Mouse (Mus musculus) adipocyte (in vitro differentiated cells): ENCODE results near the gene Bhlhe41.

Experiments used
- DNase-seq: peaks from one replicate; pipeline ENCODE4 v3.0.0-alpha.2; 2016; ENCODE audit warnings: low spot score

Bhlhe41 gene

DNA sequence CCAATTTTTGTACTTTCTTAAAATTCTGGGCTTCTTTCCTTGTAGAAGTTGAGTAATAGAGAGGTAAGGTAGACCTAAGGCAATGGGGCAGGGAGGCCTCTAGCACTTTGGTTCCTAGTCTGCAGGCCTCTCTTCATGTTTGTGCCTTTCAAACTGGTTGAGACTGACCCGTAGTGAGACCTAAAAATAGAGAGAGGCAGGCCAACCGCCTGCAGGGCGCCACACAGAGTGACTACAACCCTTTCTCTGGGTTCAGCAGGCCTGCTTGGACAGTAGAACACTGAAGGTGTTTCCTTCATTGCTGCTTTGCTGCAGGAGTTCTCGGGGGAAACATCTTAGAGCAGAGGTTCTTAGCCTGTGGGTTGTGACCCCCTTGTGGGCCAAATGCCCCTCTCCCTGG lies 5.6 kb upstream of the Bhlhe41 start:
- no peak for DNase-seq

DNA sequence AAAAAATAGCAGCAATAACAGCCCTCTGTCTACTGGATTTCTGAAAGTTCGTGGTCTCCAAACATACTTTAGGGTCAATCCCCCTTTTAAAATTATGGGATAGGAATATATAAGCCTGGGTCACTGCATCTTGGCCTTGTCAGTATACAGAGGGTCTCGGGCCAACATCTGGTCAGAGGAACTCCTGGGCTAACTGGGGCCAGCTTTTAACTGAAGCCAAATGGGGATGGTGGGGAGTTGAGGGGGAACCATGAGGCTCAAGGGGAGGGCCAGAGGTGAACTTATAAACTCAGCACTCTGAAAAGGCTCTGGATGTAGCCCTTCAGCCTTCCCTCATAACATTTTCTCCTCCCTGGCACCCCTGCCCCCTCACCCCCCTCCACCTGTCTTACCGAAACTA lies 1.8 kb upstream of the Bhlhe41 start:
- no peak for DNase-seq

DNA sequence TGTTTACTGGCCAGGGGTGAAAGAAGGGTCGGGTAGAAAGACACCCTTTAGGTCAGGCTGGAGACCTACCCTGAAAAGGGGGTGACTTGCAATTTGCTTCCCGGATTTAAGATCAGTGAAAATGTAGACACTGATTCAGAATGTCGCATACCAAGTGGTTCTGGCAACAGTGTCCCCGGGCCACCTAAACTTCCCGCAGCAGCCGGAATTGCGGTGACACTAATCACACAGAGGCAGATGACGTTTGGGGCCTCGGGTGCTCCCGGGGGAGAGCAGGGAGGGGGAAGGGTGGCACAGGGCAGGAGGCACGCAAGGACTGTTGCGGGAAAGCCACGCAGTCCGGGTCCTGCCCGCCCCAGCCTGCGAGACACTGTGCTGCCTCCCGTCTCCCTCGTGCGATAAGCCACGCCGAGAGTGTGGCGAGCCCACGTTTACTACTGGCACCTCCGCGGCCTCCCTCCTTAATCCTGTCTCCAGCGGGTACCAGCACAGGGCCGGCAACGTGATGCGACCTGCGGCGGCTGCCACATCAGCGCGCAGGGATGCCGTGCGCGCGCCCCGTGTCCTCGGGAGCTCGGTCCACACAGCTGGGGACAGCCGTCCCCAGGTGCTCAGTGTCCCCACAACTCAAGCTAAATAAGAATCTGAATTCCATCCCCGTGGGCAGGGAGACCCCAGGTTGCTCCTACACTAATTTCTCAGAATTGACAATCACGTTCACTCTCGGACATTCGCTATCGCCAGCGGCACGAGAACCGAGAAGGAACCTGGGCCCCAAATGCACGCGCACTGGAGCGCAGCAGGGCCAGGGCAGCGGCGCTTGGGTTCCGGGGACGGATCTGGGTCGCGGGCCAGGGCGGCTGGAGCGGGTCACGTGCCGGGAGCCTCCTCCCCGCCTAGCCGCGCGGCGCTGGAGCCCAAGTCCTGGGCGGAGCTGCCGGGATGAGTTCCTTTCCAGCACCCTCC lies 811 bp upstream of the Bhlhe41 start:
- peak; percentile 95 for DNase-seq

DNA sequence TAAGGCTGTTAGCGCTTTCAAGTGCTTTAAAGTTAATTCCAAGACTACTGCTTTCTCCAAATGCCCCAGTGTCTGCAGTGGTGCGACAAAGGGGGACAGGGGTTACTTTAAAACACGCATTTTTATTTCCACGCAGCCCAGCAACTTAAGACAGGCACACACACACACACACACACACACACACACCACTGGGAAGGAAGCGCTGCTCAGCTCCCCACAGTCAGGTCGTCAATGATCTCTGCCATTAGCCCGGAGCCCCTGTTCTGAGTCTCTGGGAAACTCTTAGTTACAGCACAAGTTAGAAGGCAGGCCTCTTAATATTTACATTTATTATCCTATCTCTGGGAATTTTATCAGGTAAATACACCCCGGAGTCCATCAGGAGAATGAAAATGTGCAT lies 1.2 kb downstream of the Bhlhe41 start:
- DNase-seq = no peak

DNA sequence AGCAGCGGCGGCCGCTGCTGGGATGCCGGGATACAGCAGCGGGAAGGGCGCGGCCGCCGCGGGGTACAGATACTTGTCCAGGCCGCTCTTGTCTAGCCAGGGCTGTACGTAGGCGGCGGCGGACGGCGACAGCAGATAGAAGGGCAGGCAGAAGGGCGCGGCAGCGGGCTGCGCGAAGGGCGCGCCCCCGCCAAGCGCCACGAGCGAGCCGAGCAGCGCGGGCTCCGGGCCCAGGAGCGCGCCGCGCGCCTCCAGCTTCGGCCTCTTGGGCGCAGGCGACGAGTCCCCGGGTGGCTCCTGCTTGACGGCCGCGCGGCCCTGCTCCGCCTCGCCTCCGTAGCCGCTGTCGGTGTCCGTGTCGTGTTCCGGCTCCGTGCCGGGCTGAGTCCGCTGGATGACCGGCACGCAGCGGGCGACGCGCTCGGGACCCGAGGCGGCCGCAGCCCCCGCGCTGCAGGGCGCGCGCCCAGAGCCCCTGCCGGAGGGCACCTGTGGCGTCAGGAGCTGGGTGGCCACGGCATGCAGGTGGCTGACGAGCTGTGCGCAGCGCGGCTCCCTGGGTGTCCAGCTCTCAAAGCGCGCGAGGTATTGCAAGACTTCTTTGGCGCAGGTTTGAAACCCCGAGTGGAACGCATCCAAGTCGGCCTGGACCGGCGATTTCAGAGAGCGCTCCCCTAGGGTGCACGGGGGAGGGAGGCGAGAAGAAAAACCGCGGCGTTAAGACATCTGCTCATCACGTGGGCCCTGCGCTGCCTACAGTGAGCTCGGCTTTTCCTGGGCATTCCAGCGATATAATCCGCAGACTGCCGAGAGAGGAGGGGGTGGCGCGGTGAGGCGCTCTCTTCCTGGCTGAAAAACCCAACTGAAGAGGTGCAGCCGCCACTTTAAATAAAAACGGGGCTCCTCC lies 2.0 kb downstream of the Bhlhe41 start:
- DNase-seq = peak; percentile 42

DNA sequence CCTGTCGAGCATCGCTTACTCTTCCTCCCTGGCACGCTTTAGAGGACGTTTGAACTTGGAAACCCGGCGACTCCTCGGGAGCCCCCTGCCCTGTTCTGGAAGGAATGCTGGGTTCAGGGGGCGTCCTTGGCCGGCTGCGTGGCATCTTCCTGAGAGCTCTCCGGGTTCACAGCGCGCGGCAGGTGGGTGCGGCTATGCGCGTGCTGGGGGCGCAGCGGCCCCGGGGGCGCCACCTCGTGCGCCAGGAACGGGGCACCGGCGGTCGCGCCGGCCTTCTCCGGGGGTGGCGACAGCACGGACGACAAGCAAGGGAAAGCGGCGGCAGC lies 2.7 kb downstream of the Bhlhe41 start:
- DNase-seq = no peak

DNA sequence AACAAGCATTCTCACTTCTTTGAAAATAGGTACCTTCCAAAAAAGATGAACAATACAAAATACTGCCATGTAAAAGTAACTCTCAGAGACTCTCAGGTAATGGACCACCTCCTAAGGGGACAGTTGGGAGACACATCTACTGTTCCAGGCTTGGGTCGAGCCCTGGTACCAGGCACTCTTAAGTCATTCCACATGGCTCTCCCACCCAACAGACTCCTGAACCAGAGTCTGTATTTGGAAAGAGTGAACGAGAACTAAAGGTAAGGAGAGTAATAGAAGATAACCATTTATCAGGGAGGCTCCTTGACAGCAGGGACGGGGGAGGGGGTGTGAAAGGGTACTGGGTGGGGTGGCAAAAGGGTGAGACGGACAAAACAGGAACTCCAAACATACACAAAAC lies 3.0 kb downstream of the Bhlhe41 start:
- no peak for DNase-seq

DNA sequence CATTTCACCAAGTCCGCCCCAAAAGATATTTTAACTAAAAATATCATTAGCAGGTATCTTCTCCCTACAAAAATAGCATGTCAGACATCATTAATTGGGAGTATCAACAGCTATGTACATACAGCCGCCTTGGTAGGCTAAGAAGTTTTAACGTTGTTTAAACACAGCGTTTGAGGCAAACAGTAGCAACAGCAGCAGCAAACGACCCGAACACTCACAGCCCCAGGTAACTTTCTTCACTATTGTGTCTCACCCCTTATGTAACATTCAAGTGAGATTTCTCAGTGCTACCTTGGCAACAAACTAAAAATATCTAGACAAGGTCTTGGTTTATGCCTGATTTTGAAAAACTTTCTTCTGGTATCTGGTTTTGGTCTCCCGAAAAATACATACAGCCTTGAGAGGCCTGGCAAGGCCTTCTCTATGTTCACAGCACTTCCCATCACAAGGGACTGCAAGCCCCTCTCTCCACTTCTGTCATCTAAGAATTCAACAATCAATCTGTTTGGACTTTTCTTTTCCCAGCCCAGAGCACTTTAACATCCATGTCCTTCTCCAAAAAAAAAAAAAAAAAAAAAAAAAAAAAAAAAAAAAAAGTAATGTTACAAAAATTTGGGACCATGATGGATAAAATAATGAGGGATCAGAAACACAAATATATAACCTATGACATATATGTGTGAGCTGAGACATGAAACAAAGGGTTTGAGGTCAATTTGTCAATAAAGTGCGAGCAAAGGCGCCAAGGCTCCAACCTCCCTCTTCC lies 3.7 kb downstream of the Bhlhe41 start:
- no peak for DNase-seq

DNA sequence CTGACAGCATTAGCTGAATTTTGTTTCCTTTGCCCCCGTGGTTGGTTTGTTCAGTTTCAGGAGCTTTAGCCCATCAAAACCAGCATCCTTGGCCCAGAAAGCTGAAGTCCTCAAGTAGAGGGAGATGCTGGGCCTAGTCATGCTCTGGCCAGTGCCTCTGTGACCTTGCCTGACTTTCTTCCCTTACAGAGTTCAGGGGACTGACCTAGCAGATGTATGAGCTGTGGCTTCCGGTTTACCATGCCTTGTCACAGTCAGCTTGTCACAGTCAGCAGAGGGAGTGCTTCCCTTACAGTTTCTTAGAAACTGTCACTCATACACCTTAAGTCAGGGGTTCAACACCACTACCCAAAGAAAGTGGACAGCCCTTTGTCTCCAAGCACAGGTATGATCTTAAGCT lies 5.0 kb downstream of the Bhlhe41 start:
- peak; percentile 39 for DNase-seq

DNA sequence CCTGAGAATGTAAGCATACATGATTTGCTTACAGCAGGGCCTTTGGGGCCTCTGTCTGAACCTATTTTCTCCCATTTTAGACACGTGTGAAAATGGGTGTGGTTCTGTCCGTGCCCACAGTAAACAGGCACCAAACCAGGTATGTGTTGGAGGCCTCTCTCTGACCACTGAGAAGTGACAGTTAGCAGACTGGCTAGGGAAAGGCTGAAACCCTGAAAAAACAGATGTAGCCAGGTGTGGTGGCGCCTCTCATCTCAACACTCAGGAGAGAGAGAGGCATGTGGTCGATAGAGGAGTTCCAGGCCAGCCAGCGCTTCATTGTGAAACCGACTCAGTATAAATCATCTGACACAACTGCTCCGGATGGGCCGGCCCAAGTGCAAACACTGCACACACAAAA lies 6.9 kb downstream of the Bhlhe41 start:
- no peak for DNase-seq

DNA sequence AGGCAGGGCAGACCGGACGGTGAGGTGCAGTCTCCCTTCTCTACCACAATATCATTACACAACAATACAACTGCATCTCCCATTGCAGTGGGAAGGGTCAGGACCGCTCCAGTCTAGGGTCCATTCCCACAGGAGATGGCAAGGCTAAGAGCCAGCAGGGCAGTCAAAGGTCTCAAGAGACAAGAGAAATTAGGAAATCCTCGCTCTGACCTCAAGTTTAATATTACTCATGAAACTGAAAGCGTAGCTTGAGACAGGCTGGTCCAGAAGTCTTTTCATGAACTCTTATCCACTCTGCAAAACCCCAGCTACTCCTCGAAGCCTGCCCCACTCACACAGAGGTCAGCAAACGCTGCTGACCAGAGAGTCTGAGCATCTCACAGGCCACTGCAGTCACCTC lies 7.9 kb downstream of the Bhlhe41 start:
- DNase-seq = peak; percentile 80

DNA sequence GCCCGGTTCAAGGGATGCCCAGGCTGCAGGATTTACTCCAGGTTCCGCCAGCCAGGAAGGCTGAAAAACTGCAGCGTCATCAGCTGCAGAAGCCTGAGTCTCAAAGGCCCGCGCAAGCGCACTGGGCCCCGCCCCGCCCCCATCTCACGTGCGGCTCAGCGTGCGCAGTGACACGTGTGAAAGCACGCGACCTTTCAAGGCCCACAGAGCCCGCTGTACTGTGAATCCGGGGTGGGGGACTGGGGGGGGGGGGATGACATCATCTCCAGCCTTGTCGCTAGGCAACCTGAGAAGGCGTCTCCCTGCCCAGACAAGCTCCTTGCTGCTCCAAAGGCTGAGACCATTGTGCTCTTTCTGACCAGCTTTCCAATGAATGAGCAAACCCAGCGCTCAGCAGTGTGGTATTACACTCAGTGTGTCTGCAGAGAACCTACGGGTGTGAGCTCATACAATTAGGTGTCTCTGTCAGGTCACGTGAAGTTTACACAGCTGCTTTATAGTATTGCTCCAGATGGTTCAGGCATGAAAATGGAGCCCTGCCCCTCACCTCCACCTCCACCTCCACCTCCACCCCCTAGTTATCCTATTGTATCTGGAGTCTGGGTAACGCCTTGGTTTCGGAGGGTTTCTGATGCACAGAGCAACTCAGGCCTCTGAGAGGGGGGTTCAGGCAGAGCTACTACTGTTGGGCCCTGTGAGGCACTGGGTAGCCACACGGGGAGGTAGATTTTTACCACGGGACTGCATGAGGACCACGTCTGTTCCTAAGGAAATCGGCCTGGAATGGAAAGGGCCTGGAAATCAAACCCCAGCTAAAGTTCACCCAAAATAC lies 9.4 kb downstream of the Bhlhe41 start:
- peak; percentile 89 for DNase-seq

DNA sequence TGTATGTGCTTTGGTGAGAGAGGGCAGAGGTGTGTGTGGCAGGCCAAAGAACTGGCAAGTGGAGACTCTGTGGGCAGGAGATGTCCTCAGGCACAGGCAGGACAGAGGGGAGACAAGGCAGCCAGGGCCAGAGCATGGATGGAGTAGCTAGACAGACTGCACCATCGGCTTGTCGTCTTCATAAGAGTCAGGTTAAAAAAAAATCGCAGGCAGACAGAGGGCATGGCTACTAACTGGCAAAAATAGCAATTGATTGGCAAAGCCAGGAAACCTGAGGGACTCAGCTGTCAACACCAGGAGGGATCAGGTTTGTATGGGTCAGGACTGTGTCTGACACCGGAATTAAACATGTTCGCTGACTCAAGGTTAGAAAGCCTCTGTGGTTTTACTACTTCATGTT lies 10.6 kb downstream of the Bhlhe41 start:
- no peak for DNase-seq

DNA sequence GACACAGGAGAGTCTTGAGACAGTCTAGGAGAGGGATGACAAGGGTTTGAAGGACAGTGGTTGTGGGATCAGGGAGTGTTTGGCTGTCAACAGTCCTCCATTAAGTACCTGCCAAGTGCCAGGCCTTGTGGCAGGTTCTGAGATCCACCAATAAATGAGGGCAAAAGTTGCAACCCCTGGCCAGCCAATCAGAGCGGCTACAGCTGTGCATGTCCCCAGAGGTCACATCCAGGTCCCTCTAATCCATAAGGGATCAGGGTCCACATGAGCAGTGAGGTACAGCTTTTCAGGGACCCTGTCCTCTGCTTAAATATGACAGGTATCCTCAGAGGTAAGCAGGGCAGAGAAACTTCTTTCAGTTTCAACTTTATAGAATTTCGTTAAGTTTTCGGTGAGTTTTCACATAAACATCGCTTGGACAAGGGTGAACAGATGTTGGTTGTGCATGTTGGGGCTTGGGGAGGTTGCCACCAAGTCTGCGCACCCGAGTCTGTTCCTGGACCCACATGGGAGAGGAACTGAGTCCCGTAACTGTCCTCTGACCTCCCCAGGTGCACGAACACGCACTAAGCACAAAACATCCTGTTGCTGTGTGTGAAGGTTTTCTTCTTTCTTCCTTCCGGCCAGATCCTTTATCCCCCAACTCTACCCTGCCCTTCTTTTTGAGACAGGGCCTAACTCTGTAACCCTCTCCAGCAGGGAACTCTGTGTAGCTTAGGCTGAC lies 11.8 kb downstream of the Bhlhe41 start:
- no peak for DNase-seq

DNA sequence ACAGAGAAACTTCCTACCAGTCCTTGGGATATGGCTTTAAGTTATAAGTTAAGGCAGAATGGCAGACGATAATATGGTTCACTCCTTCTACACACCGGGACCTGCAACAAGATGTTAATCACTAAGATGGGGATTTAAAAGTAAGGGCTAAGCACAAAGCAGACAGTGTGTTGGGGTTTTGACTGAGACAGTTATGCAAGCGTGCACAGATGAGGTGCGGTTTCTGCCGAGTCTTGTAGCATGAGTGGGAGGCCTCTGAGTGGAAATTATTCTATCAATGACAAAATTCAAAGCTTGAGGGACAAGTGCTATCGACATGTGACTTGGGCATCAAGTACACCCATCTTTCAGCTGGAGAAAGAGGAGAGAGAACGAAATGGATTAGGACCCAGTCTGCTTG lies 12.7 kb downstream of the Bhlhe41 start:
- DNase-seq = no peak

DNA sequence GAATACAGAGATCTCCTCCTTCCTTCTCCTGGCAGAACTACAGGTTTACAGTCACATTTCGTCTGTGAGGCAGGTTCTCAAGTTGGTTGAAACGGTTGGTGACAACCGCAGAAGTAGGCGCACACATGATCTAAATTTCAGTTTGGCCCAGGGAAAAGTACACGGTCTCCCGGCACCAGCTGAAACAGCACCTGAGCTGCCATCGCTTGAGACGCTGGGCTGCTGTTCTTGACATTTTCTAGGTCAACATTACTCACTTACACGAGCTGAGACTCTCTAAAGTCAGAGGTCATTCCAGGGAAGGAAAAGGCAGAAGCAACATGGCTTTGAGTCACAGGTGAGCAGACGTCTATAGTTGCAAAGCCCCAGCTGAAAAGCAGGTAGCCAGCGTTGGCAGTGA lies 13.4 kb downstream of the Bhlhe41 start:
- no peak for DNase-seq

DNA sequence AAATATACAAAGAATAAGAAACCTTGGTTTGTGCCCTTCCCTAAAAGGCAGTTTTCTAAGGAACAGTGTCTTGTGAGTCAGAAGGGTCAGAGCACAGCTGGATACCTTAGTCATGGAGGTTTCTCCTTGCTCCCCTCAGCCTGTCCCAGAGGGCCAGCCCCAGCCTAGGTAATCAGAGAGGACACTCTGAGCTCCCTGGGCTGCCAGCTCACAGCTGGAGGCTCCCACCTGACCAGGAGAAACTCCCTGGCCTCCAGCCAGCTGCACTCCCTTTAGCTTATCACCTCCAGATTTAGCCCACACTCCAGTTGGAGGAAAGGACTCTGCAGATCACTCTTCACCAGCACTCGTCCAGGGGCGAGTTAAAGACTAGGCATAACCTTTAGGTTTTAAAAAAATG lies 14.6 kb downstream of the Bhlhe41 start:
- DNase-seq = no peak

DNA sequence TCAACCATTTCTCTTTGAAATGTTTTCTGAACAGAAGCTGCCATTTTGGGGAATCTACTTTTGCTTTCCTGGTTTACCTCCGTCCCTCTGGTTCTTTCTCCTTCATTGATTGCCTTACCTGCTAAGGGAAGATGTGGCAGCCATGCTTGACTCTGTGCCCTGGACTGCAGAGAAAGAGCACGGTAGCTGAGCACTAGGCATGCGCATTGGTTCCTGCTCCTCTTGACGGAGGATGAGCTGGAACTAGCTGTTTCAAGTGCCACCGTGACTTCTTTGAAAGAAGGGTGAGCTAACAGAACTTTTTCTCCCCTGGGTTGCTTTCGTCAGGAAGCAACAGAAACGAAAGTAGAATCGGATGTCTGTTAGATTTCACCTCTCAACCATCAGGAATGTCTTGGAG lies 17.7 kb downstream of the Bhlhe41 start:
- DNase-seq = no peak

DNA sequence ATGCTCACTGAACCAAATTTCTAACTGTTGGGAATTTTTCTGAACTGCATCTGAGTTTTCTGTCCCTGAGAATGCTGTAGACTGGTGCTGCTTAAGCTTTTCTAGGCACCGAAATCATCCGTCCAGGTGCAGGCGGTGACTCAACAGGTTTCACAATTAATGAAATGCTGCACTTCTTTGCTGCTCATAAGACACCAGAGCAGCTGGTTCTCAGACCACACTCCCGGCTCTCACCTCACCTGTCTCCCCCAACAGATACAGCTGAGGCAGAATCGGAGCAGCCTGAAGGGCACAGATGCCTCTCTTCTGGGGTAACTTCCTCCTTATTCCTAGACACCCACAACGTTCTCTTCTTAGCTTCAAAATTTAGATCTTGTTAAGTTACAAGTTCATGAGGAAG lies 18.4 kb downstream of the Bhlhe41 start:
- no peak for DNase-seq

DNA sequence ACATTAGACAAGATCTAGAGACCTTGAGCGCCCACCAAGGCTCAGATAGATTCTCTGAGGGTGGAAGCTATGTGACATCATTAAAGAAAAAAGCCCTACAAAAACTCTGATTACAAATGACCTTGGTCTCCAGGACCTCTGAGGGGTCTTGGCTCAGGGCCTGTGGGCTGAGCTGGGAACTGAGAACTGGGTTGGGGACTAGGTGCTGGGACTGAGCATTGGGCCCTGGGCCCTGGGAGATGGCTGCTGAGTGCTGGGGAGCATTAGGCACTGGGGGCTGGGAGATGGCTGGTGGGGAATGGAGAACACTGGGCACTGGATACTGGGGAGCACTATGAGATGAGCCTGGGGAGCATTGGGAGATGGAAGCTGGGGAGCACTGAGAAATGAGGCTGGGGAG lies 19.3 kb downstream of the Bhlhe41 start:
- DNase-seq = no peak

DNA sequence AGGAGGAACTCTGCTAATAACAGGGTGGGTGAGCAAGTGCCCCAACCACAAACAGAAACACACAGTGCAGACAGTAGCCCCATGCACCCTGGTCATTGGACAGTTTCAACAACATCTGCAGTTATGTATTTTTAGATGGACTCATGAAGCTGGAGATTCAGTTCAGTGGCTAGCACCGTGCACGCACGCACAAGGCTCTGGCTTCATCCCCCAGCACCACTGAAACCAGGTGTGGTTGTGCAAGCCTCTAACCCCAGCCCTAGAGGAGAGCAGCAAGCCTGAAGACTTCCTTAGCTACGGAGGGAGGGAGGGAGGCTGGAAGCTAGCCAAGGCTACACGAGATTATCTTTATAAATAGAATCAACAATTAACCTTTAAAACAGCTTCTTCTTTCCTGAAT lies 19.7 kb downstream of the Bhlhe41 start:
- DNase-seq = no peak
